Mouse (Mus musculus): ENCODE data around the gene Rab5c. TPM values are rescaled to one million over a fixed set of nuclear protein-coding genes. Genes with fewer than 3 reads are reported as not detected.

Gene Rab5c
- polyA plus RNA-seq, 1 experiment from 2014 or later, result 13.0 TPM

DNA sequence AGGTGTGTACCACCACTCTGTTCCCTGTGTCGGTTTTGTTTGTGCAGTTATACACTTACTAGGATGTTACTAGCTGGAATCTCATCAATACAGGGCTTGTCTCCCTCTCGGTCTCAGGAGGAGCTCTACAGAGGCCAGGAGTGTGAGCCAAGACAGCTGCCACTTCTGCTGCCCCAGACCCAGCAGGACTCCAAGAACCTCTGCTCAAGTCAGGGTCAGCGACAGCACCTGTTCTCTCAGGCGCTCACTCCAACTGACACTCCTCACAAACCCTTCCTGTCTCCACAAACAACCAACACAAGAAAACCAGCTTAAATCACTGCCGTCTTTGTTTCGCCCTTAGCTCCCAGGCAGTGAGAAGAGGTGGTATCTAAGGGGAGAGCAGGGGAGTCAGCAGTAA lies 9.4 kb downstream of the Rab5c start:
- Histone ChIP-seq H3K27ac (replicated peaks) (no peak overlapping the region), H3K4me3 (no peak overlapping the region), H3K27me3 (replicated peaks; ENCODE audit: low read depth, poor library complexity, severe bottlenecking) (no peaks in the 10 kb centered on the region), H3K36me3 (replicated peaks) (peaks cover 49% of the 10 kb centered on the region), H3K4me1 (peaks cover 15% of the 10 kb centered on the region), H3K9me3 (no peaks in the 10 kb centered on the region)
- 87% methylated on average over 6 of the region's 6 CpGs for WGBS
- no peak for DNase-seq (ENCODE audit: low spot score)

DNA sequence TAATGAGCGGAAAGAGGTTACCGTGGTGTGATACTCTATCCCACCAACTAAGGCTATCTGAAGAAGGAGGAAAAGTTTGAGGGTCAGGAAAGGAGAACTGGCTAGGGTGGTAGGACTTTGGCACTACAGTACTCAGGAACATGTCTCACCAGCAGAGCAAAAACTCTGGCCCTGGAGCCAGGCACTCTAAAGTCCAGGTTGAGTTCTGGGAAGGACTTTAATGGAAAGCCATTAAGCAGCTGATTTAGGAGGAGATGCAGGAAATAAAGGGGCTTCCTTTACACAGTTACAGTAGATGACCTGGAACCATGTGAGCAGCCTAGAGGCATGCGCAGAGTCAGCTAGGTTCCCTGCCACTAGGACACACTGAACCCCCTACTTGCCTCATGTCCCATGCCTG lies 10.8 kb downstream of the Rab5c start:
- no peaks in the 10 kb centered on the region for H3K9me3 ChIP-seq
- peaks cover 37% of the 10 kb centered on the region for H3K36me3 ChIP-seq (replicated peaks)
- no peaks in the 10 kb centered on the region for H3K27me3 ChIP-seq (replicated peaks; ENCODE audit: low read depth, poor library complexity, severe bottlenecking)
- H3K4me3 ChIP-seq, result no peak overlapping the region
- 92% methylated on average over 3 of the region's 3 CpGs for WGBS
- no peak for DNase-seq (ENCODE audit: low spot score)
- H3K4me1 ChIP-seq, result peaks cover 18% of the 10 kb centered on the region
- H3K27ac ChIP-seq (replicated peaks), result no peak overlapping the region

DNA sequence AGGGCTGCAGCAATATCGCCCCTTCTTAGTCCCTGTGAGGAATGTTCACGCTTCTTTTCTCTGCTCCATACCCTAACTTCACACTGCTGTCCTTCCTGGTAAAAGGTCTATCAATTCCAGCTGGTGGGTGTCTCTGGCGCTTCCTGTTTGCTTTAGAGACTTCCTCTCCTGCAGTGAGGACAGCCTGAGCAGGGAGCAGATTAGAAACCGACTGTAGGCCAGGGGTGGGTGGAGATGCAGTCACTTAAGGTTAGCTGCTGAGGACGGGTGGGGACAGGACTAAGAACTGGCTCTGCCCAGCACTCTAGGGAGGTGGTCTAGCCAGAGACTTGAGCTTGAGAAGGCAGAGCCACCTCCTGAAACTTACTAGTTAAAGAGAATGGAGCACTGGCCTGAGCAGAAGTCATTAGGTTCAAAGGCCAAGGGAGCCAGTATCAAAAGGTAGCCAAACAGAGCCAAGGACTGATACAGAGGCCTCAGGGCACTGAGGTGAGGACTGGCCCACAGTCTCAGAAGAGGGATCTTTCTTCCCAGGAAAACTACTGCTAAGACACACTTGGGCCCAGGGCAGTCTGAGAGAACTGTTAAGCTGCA lies 13.0 kb downstream of the Rab5c start:
- peaks cover 32% of the 10 kb centered on the region for H3K4me1 ChIP-seq
- no peaks in the 10 kb centered on the region for H3K27me3 ChIP-seq (replicated peaks; ENCODE audit: low read depth, poor library complexity, severe bottlenecking)
- no peaks in the 10 kb centered on the region for H3K9me3 ChIP-seq
- peaks cover 29% of the 10 kb centered on the region for H3K36me3 ChIP-seq (replicated peaks)
- 27% methylated on average over 5 of the region's 5 CpGs for WGBS
- H3K27ac ChIP-seq (replicated peaks), result peak overlapping the region; percentile 1
- peak; percentile 33 for DNase-seq (ENCODE audit: low spot score)
- H3K4me3 ChIP-seq, result peak overlapping the region; percentile 14; the same call in 1 of the 2 replicates

DNA sequence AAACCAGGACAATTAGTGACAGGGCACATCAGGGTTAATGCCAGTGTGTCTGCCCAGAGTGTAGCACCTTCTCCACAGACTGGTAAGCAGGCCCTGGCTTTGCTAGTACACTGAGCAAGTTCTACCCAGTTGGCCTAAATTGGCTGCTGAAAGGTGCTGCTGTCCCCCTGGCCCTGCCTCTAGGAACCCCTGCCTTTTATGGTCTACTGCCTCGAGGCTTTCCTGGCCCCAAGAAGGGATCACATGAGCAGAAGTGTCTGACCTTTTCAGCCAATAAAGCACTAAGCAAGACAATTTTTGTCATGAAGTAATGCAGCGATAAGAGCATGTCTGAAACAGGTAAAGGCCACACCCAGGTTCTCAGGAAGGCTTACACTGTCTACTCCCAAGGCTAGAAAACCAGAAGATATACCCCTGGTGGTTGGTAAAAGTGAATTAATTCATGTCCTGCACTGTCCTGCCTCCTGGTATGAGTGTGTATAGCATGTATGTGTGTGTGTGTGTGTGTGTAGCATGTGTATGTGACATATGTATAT lies 15.5 kb downstream of the Rab5c start:
- Histone ChIP-seq H3K27ac (replicated peaks) (no peak overlapping the region), H3K27me3 (replicated peaks; ENCODE audit: low read depth, poor library complexity, severe bottlenecking) (no peaks in the 10 kb centered on the region), H3K4me1 (peaks cover 32% of the 10 kb centered on the region), H3K9me3 (no peaks in the 10 kb centered on the region), H3K36me3 (replicated peaks) (peaks cover 30% of the 10 kb centered on the region), H3K4me3 (no peak overlapping the region)
- 67% methylated on average over 2 of the region's 2 CpGs for WGBS
- DNase-seq (ENCODE audit: low spot score), result no peak

DNA sequence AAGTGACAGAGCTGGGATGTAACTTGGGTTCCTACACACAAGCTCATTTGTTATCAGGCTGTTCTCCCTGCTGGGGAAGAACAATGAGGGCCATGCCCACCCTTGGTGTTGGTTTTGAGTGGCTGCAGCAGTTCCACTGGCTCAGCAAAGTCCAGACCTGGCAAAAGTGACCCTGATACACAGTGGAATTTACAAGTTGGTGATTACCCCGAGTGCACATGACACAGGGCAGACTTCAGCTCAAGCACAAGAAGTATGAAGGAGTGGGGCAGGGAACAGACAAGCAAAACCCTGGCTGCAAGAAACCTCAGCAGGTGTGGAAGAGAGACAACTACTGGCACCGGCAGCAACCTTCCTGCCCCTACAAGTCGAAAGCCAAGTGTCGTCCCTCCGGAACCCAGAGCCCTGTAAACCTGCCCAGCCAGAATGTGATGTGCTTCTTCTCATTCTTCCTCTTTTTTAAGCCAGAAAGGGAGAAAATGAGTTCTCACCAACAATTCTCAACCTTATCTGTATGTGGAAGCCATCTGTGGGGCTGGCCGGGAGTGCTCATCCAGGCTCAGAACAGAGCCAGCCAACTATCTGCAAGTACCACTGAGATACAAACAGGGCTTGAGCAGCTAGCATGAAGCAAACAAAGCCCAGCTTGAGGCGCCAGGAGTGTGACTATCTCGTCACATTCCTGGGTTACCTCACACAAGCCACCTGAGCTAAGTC lies 16.1 kb downstream of the Rab5c start:
- no peaks in the 10 kb centered on the region for H3K9me3 ChIP-seq
- H3K27me3 ChIP-seq (replicated peaks; ENCODE audit: low read depth, poor library complexity, severe bottlenecking), result no peaks in the 10 kb centered on the region
- no peak overlapping the region; the same call in 1 of the 2 replicates for H3K27ac ChIP-seq (replicated peaks)
- DNase-seq (ENCODE audit: low spot score), result no peak
- WGBS, result 76% methylated on average over 8 of the region's 8 CpGs
- H3K36me3 ChIP-seq (replicated peaks), result peaks cover 31% of the 10 kb centered on the region
- H3K4me1 ChIP-seq, result peaks cover 32% of the 10 kb centered on the region
- H3K4me3 ChIP-seq, result no peak overlapping the region

DNA sequence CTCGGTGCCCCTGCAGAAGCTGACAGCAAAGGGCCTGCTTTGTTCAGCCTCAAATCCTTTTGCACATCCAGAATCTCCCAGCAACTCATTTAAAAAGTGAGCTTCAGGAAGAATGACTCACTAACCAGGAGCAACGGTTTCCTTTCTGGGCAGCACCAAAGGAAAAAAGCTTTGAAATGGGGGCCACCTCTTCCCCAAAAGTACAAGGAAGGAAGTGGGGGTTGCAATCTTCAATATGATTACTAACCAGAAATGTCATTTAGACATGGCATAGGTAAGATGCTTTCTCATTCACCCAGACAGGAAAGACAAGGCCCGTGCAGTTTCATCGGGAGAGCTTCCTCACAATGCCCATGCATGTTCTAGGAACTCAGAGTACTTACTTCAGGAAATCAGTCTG lies 16.8 kb downstream of the Rab5c start:
- peaks cover 32% of the 10 kb centered on the region for H3K4me1 ChIP-seq
- no peak for DNase-seq (ENCODE audit: low spot score)
- peaks cover 38% of the 10 kb centered on the region for H3K36me3 ChIP-seq (replicated peaks)
- H3K9me3 ChIP-seq, result no peaks in the 10 kb centered on the region
- WGBS, result 70% methylated on average over 4 of the region's 4 CpGs
- H3K27ac ChIP-seq (replicated peaks), result peak overlapping the region; percentile 7; the same call in 1 of the 2 replicates
- H3K27me3 ChIP-seq (replicated peaks; ENCODE audit: low read depth, poor library complexity, severe bottlenecking), result no peaks in the 10 kb centered on the region
- H3K4me3 ChIP-seq, result no peak overlapping the region

DNA sequence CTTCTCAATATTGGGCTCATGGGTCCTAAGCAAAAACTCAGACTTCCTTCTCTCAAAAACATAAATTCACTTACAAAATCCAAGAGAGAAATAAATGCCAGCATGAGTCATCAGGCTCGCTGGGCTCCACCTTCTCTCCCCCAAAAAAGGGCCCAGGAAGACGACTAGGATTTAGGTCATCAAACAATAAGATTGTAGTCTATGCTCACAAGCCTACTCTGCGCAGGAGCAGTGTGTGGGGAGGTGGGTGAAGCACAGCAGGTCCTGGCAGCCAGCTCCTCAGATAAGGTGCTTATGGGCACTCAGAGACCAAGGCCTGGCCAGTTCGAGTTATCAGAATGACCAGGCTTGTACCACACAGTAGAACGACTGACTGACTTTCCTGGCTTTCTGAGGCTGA lies 17.7 kb downstream of the Rab5c start:
- Histone ChIP-seq H3K9me3 (no peaks in the 10 kb centered on the region), H3K27ac (replicated peaks) (no peak overlapping the region), H3K27me3 (replicated peaks; ENCODE audit: low read depth, poor library complexity, severe bottlenecking) (no peaks in the 10 kb centered on the region), H3K36me3 (replicated peaks) (peaks cover 47% of the 10 kb centered on the region), H3K4me1 (peaks cover 32% of the 10 kb centered on the region), H3K4me3 (no peak overlapping the region)
- 86% methylated on average over 5 of the region's 5 CpGs for WGBS
- DNase-seq (ENCODE audit: low spot score), result no peak

DNA sequence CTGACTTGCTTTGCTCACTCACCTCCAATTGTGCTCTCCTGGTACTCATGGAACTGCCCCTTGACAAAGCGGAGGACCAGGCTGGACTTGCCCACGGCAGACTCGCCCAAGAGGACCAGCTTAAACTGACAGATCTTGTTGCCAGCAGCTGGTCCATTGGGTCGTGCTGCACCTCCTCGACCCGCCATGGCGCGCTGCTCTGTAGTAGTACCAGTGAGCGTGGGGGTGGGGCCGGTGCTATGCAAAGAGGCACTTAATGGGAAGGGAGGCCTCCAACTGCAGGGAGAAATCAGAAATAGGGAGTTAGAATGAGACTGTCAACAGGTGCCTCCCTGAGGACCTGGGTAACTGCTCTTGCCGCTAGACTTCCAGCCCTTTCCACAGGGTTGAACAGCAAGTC lies 18.1 kb downstream of the Rab5c start:
- DNase-seq (ENCODE audit: low spot score), result no peak
- H3K27ac ChIP-seq (replicated peaks), result no peak overlapping the region
- 89% methylated on average over 11 of the region's 11 CpGs for whole genome bisulfite sequencing

DNA sequence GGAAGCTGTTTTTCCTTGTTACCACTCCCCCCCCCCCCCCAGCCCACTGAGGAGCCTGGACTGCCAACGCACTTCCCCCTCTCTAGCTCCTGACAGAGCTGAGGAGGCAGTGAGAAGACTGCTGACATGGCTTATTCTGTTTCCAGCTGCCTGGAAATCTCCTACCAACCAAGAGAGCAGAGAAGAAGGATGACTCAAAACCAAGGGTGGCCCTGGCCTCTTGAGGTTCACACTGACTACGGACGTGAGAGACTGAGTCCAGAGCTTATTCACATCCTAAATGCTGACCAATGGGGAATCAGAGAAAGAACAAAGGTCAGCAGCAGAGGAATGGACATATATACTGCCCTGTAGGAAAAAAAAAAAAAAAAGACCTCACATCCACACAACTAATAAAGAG lies 18.7 kb downstream of the Rab5c start:
- Histone ChIP-seq H3K27me3 (replicated peaks; ENCODE audit: low read depth, poor library complexity, severe bottlenecking) (no peaks in the 10 kb centered on the region), H3K9me3 (no peaks in the 10 kb centered on the region), H3K4me1 (peaks cover 32% of the 10 kb centered on the region), H3K36me3 (replicated peaks) (peaks cover 53% of the 10 kb centered on the region), H3K27ac (replicated peaks) (no peak overlapping the region), H3K4me3 (no peak overlapping the region)
- WGBS, result 90% methylated on average over 3 of the region's 3 CpGs
- DNase-seq (ENCODE audit: low spot score), result no peak

More for the DNA sequence above, 18.1 kb downstream of the Rab5c start:
- peaks cover 52% of the 10 kb centered on the region for H3K36me3 ChIP-seq (replicated peaks)
- H3K4me3 ChIP-seq, result no peak overlapping the region
- no peaks in the 10 kb centered on the region for H3K27me3 ChIP-seq (replicated peaks; ENCODE audit: low read depth, poor library complexity, severe bottlenecking)
- H3K4me1 ChIP-seq, result peaks cover 32% of the 10 kb centered on the region
- H3K9me3 ChIP-seq, result no peaks in the 10 kb centered on the region

DNA sequence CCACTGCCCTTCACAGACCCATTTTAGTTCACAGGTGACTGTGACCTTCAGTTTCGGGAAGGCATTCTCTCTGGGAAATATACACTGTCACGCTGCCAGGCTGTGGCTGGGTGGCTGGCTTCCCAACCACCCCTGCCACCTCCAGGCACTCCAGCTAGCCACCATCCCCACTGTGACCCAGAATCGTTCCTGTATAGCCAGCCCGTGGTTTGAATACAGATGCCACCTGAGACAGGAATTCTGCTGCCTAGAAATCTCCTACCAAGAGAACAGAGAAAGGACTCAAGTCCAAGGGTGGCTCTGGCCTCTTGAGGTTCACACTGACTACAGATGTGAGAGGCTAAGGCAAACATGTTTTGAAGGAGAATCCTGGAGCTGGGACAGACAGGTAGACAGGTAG lies 19.1 kb downstream of the Rab5c start:
- Histone ChIP-seq H3K9me3 (no peaks in the 10 kb centered on the region), H3K27ac (replicated peaks) (no peak overlapping the region), H3K4me1 (peaks cover 34% of the 10 kb centered on the region), H3K36me3 (replicated peaks) (peaks cover 53% of the 10 kb centered on the region), H3K27me3 (replicated peaks; ENCODE audit: low read depth, poor library complexity, severe bottlenecking) (no peaks in the 10 kb centered on the region), H3K4me3 (no peak overlapping the region)
- 85% methylated on average over 4 of the region's 4 CpGs for WGBS
- DNase-seq (ENCODE audit: low spot score), result no peak

DNA sequence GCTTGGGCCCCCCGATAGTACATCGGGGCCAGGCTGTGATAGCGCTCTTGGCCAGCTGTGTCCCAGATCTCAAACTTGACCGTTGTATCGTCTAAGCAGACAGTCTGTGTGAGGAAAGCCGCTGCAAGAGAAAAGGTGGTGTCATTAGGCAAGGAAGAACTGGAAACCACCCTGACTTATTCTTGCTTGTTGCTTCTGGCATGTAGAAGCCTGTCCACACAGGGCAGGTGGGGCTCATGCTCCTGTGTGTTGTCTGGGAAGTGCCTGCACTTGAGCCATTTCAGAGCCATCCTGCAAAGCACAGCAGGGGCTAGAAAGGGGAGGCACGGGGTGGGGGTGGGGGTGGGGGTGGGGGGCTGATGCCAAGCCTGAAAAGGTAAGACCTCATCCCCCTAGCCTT lies 19.6 kb downstream of the Rab5c start:
- 91% methylated on average over 7 of the region's 7 CpGs for WGBS
- Histone ChIP-seq H3K27ac (replicated peaks) (no peak overlapping the region), H3K9me3 (no peaks in the 10 kb centered on the region), H3K4me1 (peaks cover 38% of the 10 kb centered on the region), H3K36me3 (replicated peaks) (peaks cover 53% of the 10 kb centered on the region), H3K4me3 (no peak overlapping the region), H3K27me3 (replicated peaks; ENCODE audit: low read depth, poor library complexity, severe bottlenecking) (no peaks in the 10 kb centered on the region)
- no peak for DNase-seq (ENCODE audit: low spot score)

DNA sequence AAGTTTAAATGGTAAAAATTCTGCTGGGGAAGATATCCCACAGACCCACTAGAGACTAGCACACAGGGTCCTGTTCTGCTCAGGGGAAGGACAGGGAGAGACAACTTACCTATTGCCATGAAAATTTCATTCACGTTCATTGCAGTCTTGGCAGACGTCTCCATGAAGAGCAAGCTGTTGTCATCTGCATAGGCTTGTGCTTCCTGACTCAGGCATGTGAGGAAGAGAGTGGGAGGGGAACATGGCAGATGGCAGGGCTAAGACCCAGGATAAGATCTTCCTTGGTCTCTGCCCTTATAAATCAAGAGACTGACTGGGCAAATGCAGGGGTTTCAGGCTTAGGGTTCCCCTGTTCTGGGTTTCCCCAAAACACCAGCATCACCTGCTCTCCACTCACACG lies 21.4 kb downstream of the Rab5c start:
- H3K36me3 ChIP-seq (replicated peaks), result peaks cover 53% of the 10 kb centered on the region
- no peak for DNase-seq (ENCODE audit: low spot score)
- H3K4me1 ChIP-seq, result peaks cover 43% of the 10 kb centered on the region
- no peaks in the 10 kb centered on the region for H3K9me3 ChIP-seq
- H3K27ac ChIP-seq (replicated peaks), result no peak overlapping the region
- no peak overlapping the region for H3K4me3 ChIP-seq
- WGBS, result 90% methylated on average over 3 of the region's 3 CpGs
- no peaks in the 10 kb centered on the region for H3K27me3 ChIP-seq (replicated peaks; ENCODE audit: low read depth, poor library complexity, severe bottlenecking)

DNA sequence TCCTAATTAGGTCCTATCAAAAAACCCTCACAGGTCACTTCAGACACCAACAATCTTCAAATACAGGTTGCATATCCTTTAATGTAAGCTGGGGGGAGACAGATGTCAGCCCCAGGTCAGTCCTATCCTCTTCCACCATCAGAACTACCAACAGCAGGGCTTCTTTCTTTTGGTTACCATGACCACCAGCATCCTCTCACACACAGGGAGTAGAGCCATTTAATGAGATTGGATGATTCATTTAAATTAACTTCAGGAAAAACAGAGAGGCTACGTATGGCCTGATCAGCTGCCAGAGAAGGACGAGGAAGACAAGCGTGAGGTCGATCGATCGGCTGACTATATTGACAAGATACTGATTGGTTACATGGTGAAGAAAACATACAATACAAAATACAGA lies 23.1 kb downstream of the Rab5c start:
- no peaks in the 10 kb centered on the region for H3K9me3 ChIP-seq
- H3K4me3 ChIP-seq, result no peak overlapping the region
- WGBS, result 88% methylated on average over 6 of the region's 6 CpGs
- H3K27ac ChIP-seq (replicated peaks), result no peak overlapping the region
- H3K27me3 ChIP-seq (replicated peaks; ENCODE audit: low read depth, poor library complexity, severe bottlenecking), result no peaks in the 10 kb centered on the region
- H3K36me3 ChIP-seq (replicated peaks), result peaks cover 61% of the 10 kb centered on the region
- no peak for DNase-seq (ENCODE audit: low spot score)
- H3K4me1 ChIP-seq, result peaks cover 48% of the 10 kb centered on the region
